Comparison of ENCODE assay signal across 9 mouse cellular contexts in genomic region chr1:51445854-51446460, GRCm38 (mm10). TPM values are rescaled to one million over a fixed set of nuclear protein-coding genes. Genes with fewer than 3 reads are reported as not detected.
A peak's percentile ranks its signal among the peaks of the same experiment; 100 is the strongest.
DNase-seq lines count a peak whose midpoint lies in the region; ATAC-seq and TF ChIP-seq lines count a peak whose summit lies in the region.
"Had no signal": no experiment of that assay in that cellular context is flagged by ENCODE, and none has a peak within 500 bp of the region (broad histone marks: within the 10 kb centered on the region; RNA-seq: fewer than 3 reads in every experiment).

No protein-coding gene starts in this region.

- no peak overlapping the region for H3K4me3 ChIP-seq in heart, postnatal 0 days (ENCODE audit: low read depth, low read length)
- H3K4me3 ChIP-seq in neural tube, embryonic 12.5 days: no peak overlapping the region

- TF ChIP-seq CTCF in heart, postnatal 0 days (IDR thresholded peaks at IDR 0.05; ENCODE audit: low read depth): no peak

- intact Hi-C loops in heart, postnatal 36 days (cut with DNase I): no loop called here

- peak; percentile 25 for DNase-seq in heart, postnatal 0 days (ENCODE audit: low spot score)
- no peak for DNase-seq in heart, postnatal 36 days
- DNase-seq in cerebellum, postnatal 36 days: peak; percentile 69 to 71
- DNase-seq in kidney, postnatal 14 days: peak; percentile 41
- DNase-seq in thymus, adult 18-20 months: no peak
- no peak for DNase-seq in gastrocnemius, adult 8-10 months (ENCODE audit: low spot score in 2 of 2)

- H3K36me3 ChIP-seq in heart, postnatal 0 days (replicated peaks; ENCODE audit: control insufficient read depth, insufficient read depth, low read length): no peaks in the 10 kb centered on the region
- no peaks in the 10 kb centered on the region for H3K36me3 ChIP-seq in neural tube, embryonic 12.5 days

- no peak for TF ChIP-seq EP300 in heart, postnatal 0 days (IDR thresholded peaks at IDR 0.05; ENCODE audit: low read depth)

- no peak for ATAC-seq in heart, postnatal 0 days (ENCODE audit: insufficient read depth, low read depth)
- ATAC-seq in neural tube, embryonic 12.5 days (ENCODE audit: low FRiP score, low read depth): peak; percentile 72
- no peak for ATAC-seq in CD4-positive, CD25-positive, alpha-beta regulatory T cell, adult 4 months

- no peaks in the 10 kb centered on the region for H3K4me1 ChIP-seq in heart, postnatal 0 days (ENCODE audit: control insufficient read depth, insufficient read depth)
- H3K4me1 ChIP-seq in neural tube, embryonic 12.5 days: no peaks in the 10 kb centered on the region

- 38% methylated on average over 9 of the region's 9 CpGs for WGBS in heart, postnatal 0 days
- WGBS in neural tube, embryonic 12.5 days: 26% methylated on average over 9 of the region's 9 CpGs

- H3K9ac ChIP-seq in heart, postnatal 0 days (replicated peaks; ENCODE audit: low read depth, low read length): no peak overlapping the region
- H3K9ac ChIP-seq in neural tube, embryonic 12.5 days: no peak overlapping the region

- H3K27ac ChIP-seq in heart, postnatal 0 days (ENCODE audit: low read depth): no peak overlapping the region
- no peak overlapping the region for H3K27ac ChIP-seq in neural tube, embryonic 12.5 days

- H3K4me2 ChIP-seq in heart, postnatal 0 days (ENCODE audit: low read depth, low read length): no peak overlapping the region
- H3K4me2 ChIP-seq in neural tube, embryonic 12.5 days (replicated peaks): no peak overlapping the region

- no peaks in the 10 kb centered on the region for H3K9me3 ChIP-seq in heart, postnatal 0 days (replicated peaks; ENCODE audit: control insufficient read depth, low read length)
- H3K9me3 ChIP-seq in neural tube, embryonic 12.5 days: no peaks in the 10 kb centered on the region

- no peaks in the 10 kb centered on the region for H3K27me3 ChIP-seq in heart, postnatal 0 days (ENCODE audit: control insufficient read depth, insufficient read depth, low read length)
- H3K27me3 ChIP-seq in neural tube, embryonic 12.5 days (replicated peaks): no peaks in the 10 kb centered on the region
- H3K27me3 ChIP-seq: CH12.LX had no signal

RNA-seq across cellular contexts. Expression of gene Nabp1, which starts 32.3 kb away (rescaled TPM):
- total RNA-seq in heart, postnatal 0 days (2014; rRNA removed; ENCODE audit: low replicate concordance): 28.9 and 38.3 TPM in 2 replicates
- 26.6 and 28.1 TPM in 2 replicates for polyA plus RNA-seq in heart, postnatal 0 days (2015; fragmentation: Nextera tagmentation; extraction: Ambion mirVana)
- 10 to 100 TPM; 42.7 to 50.3 TPM for total RNA-seq in heart, postnatal 36 days (2021)
- 6.6 and 7.0 TPM in 2 replicates for polyA plus RNA-seq in neural tube, embryonic 12.5 days (2016; fragmentation: Nextera tagmentation; extraction: Ambion mirVana)
- 10 to 100 TPM; 36.8 to 37.5 TPM for polyA plus RNA-seq in CD4-positive, CD25-positive, alpha-beta regulatory T cell, adult 4 months (2017; shearing (Covaris generic))
- 10 to 100 TPM; 11.6 to 16.8 (median 13.5) TPM for total RNA-seq in gastrocnemius, adult 8-10 months (2022)

Comparison
In these comparisons a context has a peak if more than half of its experiments do, and no peak if none do; other contexts are left out.
1. DNase-seq: peak in heart, postnatal 0 days (single experiment), cerebellum, postnatal 36 days (2 of 2) and kidney, postnatal 14 days (single experiment); none in heart, postnatal 36 days (0 of 2), thymus, adult 18-20 months (0 of 2) and gastrocnemius, adult 8-10 months (0 of 2).